Mouse (Mus musculus) hindbrain, embryonic 12.5 days (tissue): ENCODE measurements at regions not wholly inside any gene's neighbourhood (a gene's known extent, or its start where the extent isn't known, plus 50 kb on each side); places are given as distances from the start of the nearest gene placed in this dataset.

Experiments
- ATAC-seq: fragments of 200-750 bp; cut with Nextera tagmentation; 2 replicates; pipeline ENCODE4 v1.8.0; 2017; ENCODE audit warnings: moderate TSS enrichment; ENCODE audit not compliant: low FRiP score
- H3K27ac ChIP-seq: fragments of 300-500 bp; sonication (generic); 2 replicates; pipeline ENCODE4 v1.5.1; 2016; ENCODE audit warnings: mild to moderate bottlenecking
- H3K27me3 ChIP-seq: fragments of 300-500 bp; sonication (generic); 2 replicates; pipeline ENCODE4 v1.6.1; 2016; ENCODE audit warnings: mild to moderate bottlenecking
- H3K36me3 ChIP-seq: fragments of 300-500 bp; sonication (generic); 2 replicates; pipeline ENCODE4 v1.6.1; 2016; ENCODE audit warnings: mild to moderate bottlenecking
- H3K4me1 ChIP-seq: fragments of 300-500 bp; sonication (generic); 2 replicates; pipeline ENCODE4 v1.6.1; 2016
- H3K4me2 ChIP-seq: fragments of 300-500 bp; sonication (generic); replicated peaks from 2 replicates; pipeline ENCODE4 v1.6.1; 2016; ENCODE audit warnings: mild to moderate bottlenecking
- H3K4me3 ChIP-seq: fragments of 300-500 bp; sonication (generic); 2 replicates; pipeline ENCODE4 v1.5.1; 2016; ENCODE audit warnings: mild to moderate bottlenecking
- H3K9ac ChIP-seq: fragments of 300-500 bp; sonication (generic); 2 replicates; pipeline ENCODE4 v1.6.1; 2016; ENCODE audit warnings: mild to moderate bottlenecking, moderate library complexity
- H3K9me3 ChIP-seq: fragments of 300-500 bp; sonication (generic); replicated peaks from 2 replicates; pipeline ENCODE4 v1.6.1; 2016; ENCODE audit warnings: mild to moderate bottlenecking
- WGBS: fragments of 180-500 bp; shearing (Covaris S2); methylation state at CpG from one replicate; pipeline ENCODE4 v1.1.7; 2016; 5-methylcytosine and 5-hydroxymethylcytosine counted together

DNA sequence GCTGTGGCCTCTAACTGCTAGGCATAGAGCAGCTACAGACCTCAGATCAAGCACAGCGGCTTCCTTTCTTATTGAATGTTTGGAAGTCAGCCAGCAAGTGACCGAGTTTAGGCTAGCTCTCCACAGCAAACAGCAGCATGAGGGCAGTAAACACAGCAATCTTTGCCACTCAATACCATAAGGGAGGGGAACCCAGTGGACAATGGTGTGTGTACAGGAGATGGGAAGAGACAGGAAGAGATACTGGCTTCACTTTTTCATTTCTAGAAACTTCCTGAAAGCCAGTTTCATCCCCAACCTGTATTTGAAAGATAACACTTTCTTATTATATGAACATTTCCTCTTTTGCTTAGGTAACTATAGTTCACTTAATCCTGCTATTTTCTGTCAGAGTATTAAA, 1284.9 kb upstream of the Lrrc6 start:
- H3K9ac ChIP-seq, result no peak overlapping the region
- H3K36me3 ChIP-seq, result no peaks in the 10 kb centered on the region
- no peaks in the 10 kb centered on the region for H3K27me3 ChIP-seq
- H3K9me3 ChIP-seq, result no peaks in the 10 kb centered on the region
- H3K27ac ChIP-seq, result no peak overlapping the region
- ATAC-seq, result no peak
- 71% methylated on average over 2 of the region's 2 CpGs for WGBS
- no peaks in the 10 kb centered on the region for H3K4me1 ChIP-seq
- H3K4me3 ChIP-seq, result no peak overlapping the region
- no peak overlapping the region for H3K4me2 ChIP-seq

DNA sequence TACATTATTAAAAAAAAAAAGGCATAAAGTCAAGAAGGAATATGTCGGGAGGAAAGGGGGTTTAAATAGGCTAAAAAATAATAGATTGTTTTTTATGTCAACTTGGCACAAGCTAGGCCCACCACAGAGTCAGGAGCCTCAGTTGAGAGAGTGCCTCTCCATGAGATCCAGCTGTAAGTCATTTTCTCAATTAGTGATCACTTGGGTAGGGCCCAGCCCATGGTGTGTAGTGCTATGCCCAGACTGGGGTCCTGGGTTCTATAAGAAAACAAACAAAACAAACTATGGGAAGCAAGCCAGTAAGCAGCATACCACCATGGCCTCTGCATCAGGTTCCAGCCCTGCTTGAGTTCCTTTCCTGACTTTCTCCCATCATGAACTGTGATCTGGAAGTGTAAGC, 1283.0 kb upstream of the Lrrc6 start:
- H3K27ac ChIP-seq, result no peak overlapping the region
- no peaks in the 10 kb centered on the region for H3K4me1 ChIP-seq
- no peak overlapping the region for H3K9ac ChIP-seq
- no peak overlapping the region for H3K4me3 ChIP-seq
- H3K9me3 ChIP-seq, result no peaks in the 10 kb centered on the region
- WGBS, result 82% methylated on average over 1 of the region's 1 CpGs
- no peak overlapping the region for H3K4me2 ChIP-seq
- no peak for ATAC-seq
- H3K36me3 ChIP-seq, result no peaks in the 10 kb centered on the region
- no peaks in the 10 kb centered on the region for H3K27me3 ChIP-seq

DNA sequence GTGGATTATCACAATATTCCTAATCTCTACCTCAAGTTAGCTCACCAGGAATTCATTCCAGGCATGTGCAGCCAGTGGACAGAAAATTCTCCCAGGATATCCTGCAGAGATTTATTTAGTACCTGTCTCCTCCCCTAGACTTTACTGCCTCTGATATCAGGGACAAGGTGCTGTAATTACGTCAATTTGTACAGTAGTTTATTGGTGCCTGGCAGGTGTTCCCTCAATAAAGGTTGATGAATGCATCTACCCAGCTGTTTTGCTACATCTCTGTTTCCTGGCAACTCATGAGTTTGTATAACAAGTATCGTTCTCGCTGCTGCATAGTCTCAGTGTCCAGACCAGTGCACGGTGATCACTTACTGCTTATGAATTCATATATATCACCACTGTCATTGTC, 1281.8 kb upstream of the Lrrc6 start:
- 91% methylated on average over 4 of the region's 4 CpGs for WGBS
- Histone ChIP-seq H3K9ac (no peak overlapping the region), H3K4me2 (no peak overlapping the region), H3K36me3 (no peaks in the 10 kb centered on the region), H3K27ac (no peak overlapping the region), H3K9me3 (no peaks in the 10 kb centered on the region), H3K4me1 (no peaks in the 10 kb centered on the region), H3K27me3 (no peaks in the 10 kb centered on the region), H3K4me3 (no peak overlapping the region)
- ATAC-seq, result no peak

DNA sequence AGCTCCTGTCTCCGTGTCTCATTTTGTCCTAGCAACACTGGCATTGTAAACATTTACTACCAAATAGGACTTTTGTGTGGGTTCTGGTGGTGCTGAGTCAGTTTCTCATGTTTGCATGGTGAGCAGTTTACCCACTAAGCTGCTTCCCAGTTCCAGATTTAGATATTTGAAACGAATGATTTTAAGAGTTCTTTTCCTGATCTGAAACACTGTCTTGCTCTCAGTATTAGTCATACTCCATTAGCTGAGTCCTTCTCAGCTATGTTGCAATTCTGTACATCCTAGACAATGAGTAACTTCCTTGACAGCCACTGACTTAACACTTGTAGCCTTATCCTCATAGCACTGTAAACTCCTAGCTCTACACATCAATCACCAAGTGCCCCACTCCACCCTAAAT, 1280.1 kb upstream of the Lrrc6 start:
- no peaks in the 10 kb centered on the region for H3K36me3 ChIP-seq
- no peaks in the 10 kb centered on the region for H3K9me3 ChIP-seq
- H3K9ac ChIP-seq, result no peak overlapping the region
- H3K4me2 ChIP-seq, result no peak overlapping the region
- 84% methylated on average over 2 of the region's 2 CpGs for WGBS
- H3K27me3 ChIP-seq, result no peaks in the 10 kb centered on the region
- no peaks in the 10 kb centered on the region for H3K4me1 ChIP-seq
- H3K27ac ChIP-seq, result no peak overlapping the region
- ATAC-seq, result no peak
- H3K4me3 ChIP-seq, result no peak overlapping the region

DNA sequence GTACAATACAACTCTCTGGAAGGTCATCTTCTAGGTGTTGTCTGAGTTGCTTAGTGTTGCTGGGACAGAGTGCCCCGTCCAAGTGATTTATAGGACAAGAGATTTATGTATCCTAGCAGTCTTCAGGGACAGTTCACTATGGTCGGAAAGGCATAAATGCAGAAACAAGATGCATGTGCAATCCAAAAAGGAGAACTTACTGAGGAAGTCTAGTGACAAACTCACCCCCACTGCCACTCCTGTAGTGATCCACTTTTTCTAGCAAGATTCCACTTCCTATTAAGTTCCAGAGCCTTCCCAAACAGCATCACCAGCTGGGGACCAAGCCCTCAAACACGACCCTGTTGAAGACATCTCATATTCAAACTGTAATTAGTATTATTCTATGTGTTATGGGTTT, 1266.9 kb upstream of the Lrrc6 start:
- WGBS, result 82% methylated on average over 3 of the region's 3 CpGs
- H3K4me2 ChIP-seq, result no peak overlapping the region
- H3K27ac ChIP-seq, result no peak overlapping the region
- ATAC-seq, result no peak
- H3K4me1 ChIP-seq, result no peaks in the 10 kb centered on the region
- no peak overlapping the region for H3K9ac ChIP-seq
- H3K27me3 ChIP-seq, result no peaks in the 10 kb centered on the region
- H3K9me3 ChIP-seq, result no peaks in the 10 kb centered on the region
- H3K4me3 ChIP-seq, result no peak overlapping the region
- H3K36me3 ChIP-seq, result no peaks in the 10 kb centered on the region

DNA sequence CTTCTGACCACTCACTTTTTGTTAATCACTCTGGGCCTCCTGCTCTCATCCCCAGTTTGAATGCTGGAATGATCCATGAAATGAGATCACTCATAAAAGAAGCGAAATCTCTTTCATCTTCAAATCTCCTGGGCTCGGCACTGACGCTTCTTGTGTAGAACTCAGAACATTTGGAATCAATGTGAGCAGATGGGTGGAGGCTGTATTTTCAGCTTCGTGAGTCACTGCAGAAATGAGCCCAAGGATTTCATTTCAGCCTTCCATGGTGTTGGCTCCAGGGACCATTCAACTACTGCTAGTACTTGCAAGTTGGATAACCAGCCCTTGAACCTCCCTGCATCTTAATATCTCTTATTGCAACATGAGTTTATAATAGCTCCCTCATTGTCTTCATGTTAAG, 1258.5 kb upstream of the Lrrc6 start:
- Histone ChIP-seq H3K4me1 (no peaks in the 10 kb centered on the region), H3K9ac (no peak overlapping the region), H3K27me3 (no peaks in the 10 kb centered on the region), H3K4me3 (no peak overlapping the region), H3K27ac (no peak overlapping the region), H3K9me3 (no peaks in the 10 kb centered on the region), H3K36me3 (no peaks in the 10 kb centered on the region), H3K4me2 (no peak overlapping the region)
- 80% methylated on average over 4 of the region's 4 CpGs for WGBS
- ATAC-seq, result no peak

DNA sequence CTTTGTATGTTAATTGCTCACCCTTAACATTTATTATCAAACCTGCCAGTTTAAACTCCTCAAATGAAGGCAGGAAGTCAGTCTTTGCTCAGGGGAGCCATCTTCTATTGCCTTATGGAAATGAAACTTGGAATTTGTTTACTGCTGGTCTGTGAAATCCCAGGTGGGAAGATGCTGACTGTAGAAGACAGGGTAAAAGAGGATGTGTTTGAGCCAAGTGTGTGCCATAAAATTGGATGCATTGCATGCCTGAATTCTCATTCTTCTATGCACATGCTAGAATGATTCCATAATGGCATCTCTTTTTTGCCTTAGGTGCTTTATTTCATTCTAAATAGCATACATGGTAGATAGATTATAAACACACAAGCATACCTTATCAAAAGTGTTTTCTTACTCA, 1249.9 kb upstream of the Lrrc6 start:
- 0 out of 2 replicates have a peak overlapping the region, but pooled peaks have one; percentile 12 for H3K27ac ChIP-seq
- no peak overlapping the region for H3K9ac ChIP-seq
- H3K4me1 ChIP-seq, result no peaks in the 10 kb centered on the region
- H3K4me3 ChIP-seq, result no peak overlapping the region
- H3K36me3 ChIP-seq, result no peaks in the 10 kb centered on the region
- ATAC-seq, result peak; percentile 43; the same call in 1 of the 2 replicates
- H3K4me2 ChIP-seq, result no peak overlapping the region
- no peaks in the 10 kb centered on the region for H3K27me3 ChIP-seq
- no peaks in the 10 kb centered on the region for H3K9me3 ChIP-seq

DNA sequence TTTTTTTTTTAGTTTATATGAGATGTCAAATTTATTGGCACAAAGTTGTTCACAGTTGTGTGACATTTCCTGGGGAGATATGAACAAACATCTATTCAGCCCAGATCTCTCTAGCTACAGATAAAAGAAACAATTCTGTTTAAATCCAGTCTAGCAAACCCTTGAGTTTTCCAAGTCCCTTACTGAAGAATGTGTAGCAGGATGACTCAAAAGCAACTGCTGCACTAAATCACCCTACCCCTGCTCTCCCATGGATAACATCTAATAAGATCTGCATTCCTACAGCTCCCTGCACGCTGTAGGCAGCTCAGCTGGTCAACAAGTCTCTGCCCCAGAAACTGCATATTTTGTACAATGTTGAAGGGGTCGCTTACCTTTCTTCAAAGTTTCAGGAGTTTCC, 1242.6 kb upstream of the Lrrc6 start:
- H3K4me3 ChIP-seq, result no peak overlapping the region
- no peaks in the 10 kb centered on the region for H3K36me3 ChIP-seq
- no peaks in the 10 kb centered on the region for H3K9me3 ChIP-seq
- no peak overlapping the region for H3K27ac ChIP-seq
- no peak overlapping the region for H3K4me2 ChIP-seq
- no peak overlapping the region for H3K9ac ChIP-seq
- ATAC-seq, result no peak
- H3K27me3 ChIP-seq, result no peaks in the 10 kb centered on the region
- no peaks in the 10 kb centered on the region for H3K4me1 ChIP-seq
- WGBS, result 65% methylated on average over 2 of the region's 2 CpGs

DNA sequence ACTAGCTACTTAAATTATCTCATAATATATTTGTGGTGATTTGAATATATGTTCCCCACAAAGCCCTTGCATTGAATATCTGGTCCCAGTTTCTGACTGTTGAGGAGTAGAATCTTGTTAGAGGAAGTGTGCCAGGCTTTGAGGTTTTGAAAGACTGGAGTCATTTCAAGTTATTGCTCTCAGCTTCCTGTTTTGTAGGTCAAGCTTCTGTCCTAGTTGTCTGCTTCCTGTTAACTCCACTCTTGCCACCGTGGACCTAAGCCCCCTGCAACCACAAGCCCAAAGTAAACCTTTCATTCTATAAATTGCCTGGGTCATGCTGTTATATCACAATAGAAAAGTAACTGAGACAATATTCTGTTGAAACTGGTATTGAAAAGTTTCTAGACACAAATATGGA, 1232.3 kb upstream of the Lrrc6 start:
- Histone ChIP-seq H3K4me3 (no peak overlapping the region), H3K4me1 (no peaks in the 10 kb centered on the region), H3K36me3 (no peaks in the 10 kb centered on the region), H3K9me3 (no peaks in the 10 kb centered on the region), H3K27ac (no peak overlapping the region), H3K4me2 (no peak overlapping the region), H3K9ac (no peak overlapping the region), H3K27me3 (no peaks in the 10 kb centered on the region)
- no peak for ATAC-seq
- 85% methylated on average over 1 of the region's 1 CpGs for WGBS

DNA sequence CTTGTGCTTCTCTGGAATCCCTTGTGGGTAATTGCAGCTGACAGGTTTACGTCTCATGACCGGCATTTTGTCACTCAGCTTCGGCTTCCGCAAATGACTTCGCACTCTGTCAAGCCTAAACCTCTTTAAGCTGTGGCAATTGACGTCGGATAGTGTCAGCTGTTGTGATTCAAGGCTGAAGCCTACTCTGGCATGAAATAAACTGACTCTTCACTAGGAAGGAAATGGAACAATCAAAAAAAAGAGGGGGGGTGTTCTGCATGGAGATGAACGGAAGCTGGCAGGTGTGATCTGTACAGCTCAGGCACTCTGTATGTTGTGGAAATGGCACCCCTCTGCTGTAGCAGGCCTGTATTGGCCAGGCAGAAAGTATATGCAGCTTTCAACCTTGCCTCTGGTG, 1228.8 kb upstream of the Lrrc6 start:
- no peak overlapping the region for H3K9ac ChIP-seq
- H3K36me3 ChIP-seq, result no peaks in the 10 kb centered on the region
- H3K27me3 ChIP-seq, result no peaks in the 10 kb centered on the region
- no peak overlapping the region for H3K4me2 ChIP-seq
- 83% methylated on average over 8 of the region's 8 CpGs for WGBS
- H3K4me3 ChIP-seq, result no peak overlapping the region
- H3K4me1 ChIP-seq, result no peaks in the 10 kb centered on the region
- no peak for ATAC-seq
- H3K27ac ChIP-seq, result no peak overlapping the region
- H3K9me3 ChIP-seq, result no peaks in the 10 kb centered on the region

DNA sequence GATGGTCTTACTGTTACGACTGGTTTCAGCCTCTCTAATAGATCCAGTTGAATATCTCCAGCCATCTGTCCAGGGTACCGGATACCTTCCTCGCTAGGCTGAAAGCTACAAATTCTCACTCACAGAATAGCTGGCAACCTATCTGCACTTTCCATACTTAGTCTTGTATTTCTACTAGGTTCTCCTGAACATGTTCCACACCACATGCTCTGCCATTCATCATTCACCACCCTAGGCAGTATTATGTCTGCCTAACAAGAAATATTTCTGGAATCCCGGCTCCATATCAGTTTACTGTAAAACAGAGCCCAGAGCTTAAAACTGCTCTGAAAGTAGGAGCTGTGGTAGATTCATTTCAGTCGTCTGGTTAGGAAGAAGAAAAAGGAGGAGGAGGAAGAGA, 1224.5 kb upstream of the Lrrc6 start:
- Histone ChIP-seq H3K36me3 (no peaks in the 10 kb centered on the region), H3K27me3 (no peaks in the 10 kb centered on the region), H3K9me3 (no peaks in the 10 kb centered on the region), H3K4me2 (no peak overlapping the region), H3K27ac (no peak overlapping the region), H3K4me1 (no peaks in the 10 kb centered on the region), H3K9ac (no peak overlapping the region), H3K4me3 (no peak overlapping the region)
- 85% methylated on average over 5 of the region's 5 CpGs for WGBS
- ATAC-seq, result no peak

DNA sequence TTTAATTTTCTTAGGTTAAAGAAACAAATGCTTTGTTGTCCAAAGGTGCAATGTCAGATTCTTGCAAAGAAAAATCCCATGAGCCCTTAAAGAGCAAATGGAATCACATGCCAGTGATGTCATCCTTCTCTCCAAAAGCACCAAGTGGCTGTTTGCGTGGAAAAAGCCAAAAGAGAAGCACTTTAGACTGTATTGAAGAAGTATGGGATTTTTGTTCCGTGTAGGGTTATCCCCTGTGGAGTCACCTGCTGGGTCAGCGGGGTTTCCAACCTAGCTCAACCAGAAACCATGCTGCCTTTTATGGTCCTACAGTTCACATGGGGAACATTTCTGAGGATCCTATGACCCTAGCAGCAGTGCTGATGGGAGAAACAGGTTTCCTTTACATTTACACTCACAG, 1213.5 kb upstream of the Lrrc6 start:
- Histone ChIP-seq H3K4me3 (no peak overlapping the region), H3K27me3 (no peaks in the 10 kb centered on the region), H3K4me2 (no peak overlapping the region), H3K4me1 (no peaks in the 10 kb centered on the region), H3K36me3 (no peaks in the 10 kb centered on the region), H3K27ac (no peak overlapping the region), H3K9me3 (no peaks in the 10 kb centered on the region), H3K9ac (no peak overlapping the region)
- WGBS, result 69% methylated on average over 3 of the region's 3 CpGs
- no peak for ATAC-seq

DNA sequence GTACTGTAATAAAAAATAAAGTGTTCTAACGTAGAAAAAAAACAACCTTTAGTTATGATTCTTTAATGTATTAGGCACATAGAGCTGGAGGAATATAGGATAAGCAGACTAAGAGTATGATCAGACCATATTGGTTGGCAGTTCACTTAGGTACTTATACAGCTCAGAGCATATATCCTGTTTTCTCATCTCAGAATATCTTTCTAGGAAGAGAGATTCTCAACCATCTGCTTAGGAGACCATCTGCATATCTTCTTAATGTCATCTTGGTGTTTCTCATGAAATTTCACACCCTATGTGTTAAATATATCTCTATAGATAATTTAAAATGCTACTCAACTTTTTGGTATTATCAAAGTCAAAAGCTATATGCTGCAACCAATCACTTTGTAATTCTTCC, 1185.4 kb upstream of the Lrrc6 start:
- Histone ChIP-seq H3K9me3 (no peaks in the 10 kb centered on the region), H3K4me1 (no peaks in the 10 kb centered on the region), H3K4me3 (no peak overlapping the region), H3K27me3 (no peaks in the 10 kb centered on the region), H3K27ac (no peak overlapping the region), H3K36me3 (no peaks in the 10 kb centered on the region), H3K4me2 (no peak overlapping the region), H3K9ac (no peak overlapping the region)
- WGBS, result 85% methylated on average over 1 of the region's 1 CpGs
- ATAC-seq, result no peak

DNA sequence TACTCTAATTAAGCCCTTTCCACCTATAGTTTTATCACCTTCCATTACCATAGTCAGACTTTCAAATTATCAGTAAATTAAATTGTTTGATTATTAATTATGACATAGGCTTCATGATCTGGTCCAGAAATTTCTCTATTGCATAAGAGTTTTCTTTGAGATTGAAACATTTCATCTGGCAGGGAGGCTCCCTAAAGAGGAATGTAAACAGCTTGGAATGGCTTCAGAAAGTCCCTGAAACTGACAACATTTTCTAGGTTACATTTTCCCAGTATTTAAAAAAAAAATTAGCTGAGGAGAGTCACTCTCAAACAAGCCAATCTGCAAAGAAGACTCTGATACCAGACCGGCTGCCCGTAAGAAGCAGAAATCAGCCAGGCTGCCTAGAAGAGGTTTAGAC, 1172.6 kb upstream of the Lrrc6 start:
- ATAC-seq, result no peak
- 92% methylated on average over 2 of the region's 2 CpGs for WGBS
- H3K36me3 ChIP-seq, result no peaks in the 10 kb centered on the region
- H3K27me3 ChIP-seq, result no peaks in the 10 kb centered on the region
- H3K4me2 ChIP-seq, result no peak overlapping the region
- H3K4me3 ChIP-seq, result no peak overlapping the region
- H3K27ac ChIP-seq, result no peak overlapping the region
- H3K9me3 ChIP-seq, result no peaks in the 10 kb centered on the region
- H3K9ac ChIP-seq, result no peak overlapping the region
- no peaks in the 10 kb centered on the region for H3K4me1 ChIP-seq
